Mouse (Mus musculus): ENCODE measurements around the gene Fam71a.

Gene Fam71a

GRCm38 (mm10) chr1:191122744-191123143 is 41.9 kb downstream of the Fam71a start:
- DNase-seq (ENCODE audit: low spot score in 2 of 2) = no peak

- DNase-seq (ENCODE audit: low spot score in 2 of 2) = no peak
Measured at GRCm38 (mm10) chr1:191115514-191116238, 48.9 kb downstream of the Fam71a start.

- peak; percentile 39 to 42 for DNase-seq (ENCODE audit: low spot score in 2 of 2)
Measured at GRCm38 (mm10) chr1:191114868-191115267, 49.7 kb downstream of the Fam71a start.
